Mouse (Mus musculus) midbrain, embryonic 16.5 days (tissue): ENCODE measurements around the gene Lhpp. TPM values are rescaled to one million over a fixed set of nuclear protein-coding genes. Genes with fewer than 3 reads are reported as not detected.

ENCODE experiments used
- ATAC-seq: fragments of 200-750 bp; cut with Nextera tagmentation; 2 replicates; pipeline ENCODE4 v1.8.0; 2017; ENCODE audit warnings: moderate TSS enrichment
- H3K27ac ChIP-seq: fragments of 300-500 bp; sonication (generic); 2 replicates; pipeline ENCODE4 v1.5.1; 2014; ENCODE audit warnings: mild to moderate bottlenecking, low read length, mixed read lengths
- H3K27me3 ChIP-seq: fragments of 300-500 bp; sonication (generic); 2 replicates; pipeline ENCODE4 v1.6.1; 2014; ENCODE audit warnings: low read depth, low read length, mixed read lengths; ENCODE audit not compliant: control insufficient read depth, insufficient read depth
- H3K36me3 ChIP-seq: fragments of 300-500 bp; sonication (generic); 2 replicates; pipeline ENCODE4 v1.6.1; 2014; ENCODE audit warnings: mild to moderate bottlenecking, low read length, moderate library complexity, mixed read lengths; ENCODE audit not compliant: control insufficient read depth, insufficient read depth
- H3K4me1 ChIP-seq: fragments of 300-500 bp; sonication (generic); 2 replicates; pipeline ENCODE4 v1.6.1; 2014; ENCODE audit warnings: mild to moderate bottlenecking, low read length, mixed read lengths; ENCODE audit not compliant: control insufficient read depth, insufficient read depth
- H3K4me2 ChIP-seq: fragments of 300-500 bp; sonication (generic); 2 replicates; pipeline ENCODE4 v1.6.1; 2014; ENCODE audit warnings: mild to moderate bottlenecking, low read length, mixed read lengths
- H3K4me3 ChIP-seq: fragments of 300-500 bp; sonication (generic); 2 replicates; pipeline ENCODE4 v1.5.1; 2014; ENCODE audit warnings: low read depth, mild to moderate bottlenecking, low read length, moderate library complexity, mixed read lengths
- H3K9ac ChIP-seq: fragments of 300-500 bp; sonication (generic); 2 replicates; pipeline ENCODE4 v1.6.1; 2014; ENCODE audit warnings: low read depth, low read length, mixed read lengths
- H3K9me3 ChIP-seq: fragments of 300-500 bp; sonication (generic); replicated peaks from 2 replicates; pipeline ENCODE4 v1.6.1; 2014; ENCODE audit warnings: mild to moderate bottlenecking, low read length, mixed read lengths; ENCODE audit not compliant: control insufficient read depth, poor library complexity, severe bottlenecking
- WGBS: fragments of 180-500 bp; shearing (Covaris S2); extraction: QIAGEN DNeasy Blood & Tissue Kit; methylation state at CpG from one replicate; pipeline ENCODE4 v1.1.7; 2014; 5-methylcytosine and 5-hydroxymethylcytosine counted together
- polyA plus RNA-seq: library from polyadenylated mRNA; unstranded; fragments of >200 nt; fragmentation: Nextera tagmentation; extraction: Ambion mirVana; gene quantifications from 2 replicates; pipeline ENCODE4 v1.2.1, GENCODE M21; 2015

Lhpp gene
- polyA plus RNA-seq, 1 experiment from 2014 or later: 51.3 TPM

DNA sequence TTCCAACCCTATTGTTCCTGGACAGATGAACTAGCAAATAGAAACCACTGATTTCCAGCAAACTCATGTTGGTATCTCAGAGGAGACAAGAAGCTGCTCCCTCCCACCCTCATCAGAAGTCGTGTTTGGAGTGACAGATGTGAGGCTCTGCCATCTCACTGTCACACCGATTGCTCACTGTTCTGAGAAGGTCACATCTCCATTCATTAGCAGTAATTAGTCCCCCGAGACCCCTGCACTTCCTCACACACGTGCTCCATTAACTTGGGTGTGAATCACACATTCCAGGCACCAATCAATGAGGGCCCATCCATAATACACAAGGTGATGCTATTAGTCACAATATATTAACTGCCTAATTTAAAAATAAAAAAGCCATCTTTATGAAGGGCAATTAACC, 15.7 kb downstream of the Lhpp start:
- H3K4me2 ChIP-seq: no peak overlapping the region
- no peak overlapping the region for H3K9ac ChIP-seq
- no peaks in the 10 kb centered on the region for H3K9me3 ChIP-seq
- no peaks in the 10 kb centered on the region for H3K27me3 ChIP-seq
- ATAC-seq: no peak
- no peaks in the 10 kb centered on the region for H3K36me3 ChIP-seq
- no peak overlapping the region for H3K27ac ChIP-seq
- H3K4me3 ChIP-seq: no peak overlapping the region
- WGBS: 48% methylated on average over 4 of the region's 4 CpGs
- H3K4me1 ChIP-seq: 0 out of 2 replicates have a peak, but pooled peaks cover 2% of the 10 kb centered on the region

DNA sequence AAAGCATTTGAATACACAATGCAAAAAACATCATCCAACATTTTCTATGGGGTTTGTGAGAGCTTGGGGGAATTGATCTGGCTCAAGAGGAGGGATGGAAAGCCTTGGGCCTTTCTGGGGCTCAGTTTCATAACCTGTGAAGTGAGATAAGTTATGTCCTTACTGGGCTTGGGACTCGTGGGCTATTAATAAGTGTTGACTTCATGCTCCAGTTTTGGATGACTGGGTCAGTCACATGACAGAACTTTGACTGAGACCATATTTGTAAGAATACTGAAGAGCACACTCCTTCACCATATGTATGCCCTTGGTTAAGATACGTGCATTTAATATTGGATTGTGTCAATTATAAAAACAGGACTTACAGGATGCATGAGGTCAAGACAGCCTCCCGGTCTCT, 17.0 kb downstream of the Lhpp start:
- H3K4me3 ChIP-seq: no peak overlapping the region
- H3K4me2 ChIP-seq: no peak overlapping the region
- no peak for ATAC-seq
- H3K27me3 ChIP-seq: no peaks in the 10 kb centered on the region
- no peak overlapping the region for H3K27ac ChIP-seq
- 94% methylated on average over 3 of the region's 3 CpGs for WGBS
- H3K36me3 ChIP-seq: no peaks in the 10 kb centered on the region
- no peak overlapping the region for H3K9ac ChIP-seq
- 0 out of 2 replicates have a peak, but pooled peaks cover 2% of the 10 kb centered on the region for H3K4me1 ChIP-seq
- H3K9me3 ChIP-seq: no peaks in the 10 kb centered on the region

DNA sequence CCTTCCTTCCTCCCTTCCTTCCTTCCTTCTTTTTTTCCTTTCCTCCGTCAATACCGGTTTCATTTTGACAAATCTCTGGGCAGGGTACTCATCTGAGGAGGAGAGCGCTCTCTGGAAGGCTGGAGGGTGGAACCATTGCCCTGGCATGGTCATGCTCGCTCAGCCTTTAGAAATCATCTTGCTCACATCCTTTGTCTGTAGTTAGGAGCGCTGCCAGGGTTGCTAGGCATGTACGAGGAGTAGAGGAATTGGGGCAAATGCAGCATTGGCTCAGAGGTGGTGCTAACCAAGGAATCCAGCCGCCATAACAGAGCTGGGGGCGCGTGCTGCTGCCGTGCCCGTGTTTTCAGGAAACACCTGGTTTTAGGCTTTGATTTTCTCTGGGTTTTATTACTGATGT, 20.9 kb downstream of the Lhpp start:
- Histone ChIP-seq H3K4me1 (0 out of 2 replicates have a peak, but pooled peaks cover 2% of the 10 kb centered on the region), H3K9ac (no peak overlapping the region), H3K27ac (0 out of 2 replicates have a peak overlapping the region, but pooled peaks have one; percentile 9), H3K27me3 (no peaks in the 10 kb centered on the region; the same call in 1 of the 2 replicates), H3K4me3 (no peak overlapping the region), H3K4me2 (no peak overlapping the region), H3K36me3 (no peaks in the 10 kb centered on the region), H3K9me3 (no peaks in the 10 kb centered on the region)
- WGBS: 64% methylated on average over 11 of the region's 11 CpGs
- no peak; the same call in 1 of the 2 replicates for ATAC-seq

DNA sequence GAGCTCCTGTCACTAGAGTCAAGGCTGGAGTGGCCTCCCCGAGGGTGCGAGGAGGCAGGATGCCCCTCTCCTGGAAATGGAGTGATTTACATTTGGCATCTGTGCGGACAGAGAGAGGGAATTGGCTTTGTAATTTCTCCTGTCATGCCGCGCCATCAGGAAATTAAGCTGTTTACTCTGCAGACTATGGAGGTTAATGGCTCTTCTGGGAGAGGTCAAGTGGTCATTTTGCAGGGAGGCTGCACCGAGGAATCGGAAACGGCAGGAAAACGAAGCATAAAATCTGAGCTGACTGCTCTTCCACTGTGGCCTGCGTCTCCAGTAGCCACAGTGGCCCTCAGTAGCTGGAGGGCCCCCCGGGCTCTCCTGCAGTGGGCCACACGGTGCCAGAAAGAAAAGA, 26.9 kb downstream of the Lhpp start:
- WGBS: 20% methylated on average over 12 of the region's 12 CpGs
- H3K4me3 ChIP-seq: no peak overlapping the region
- no peak overlapping the region for H3K4me2 ChIP-seq
- H3K4me1 ChIP-seq: no peaks in the 10 kb centered on the region
- H3K27ac ChIP-seq: no peak overlapping the region
- H3K9me3 ChIP-seq: no peaks in the 10 kb centered on the region
- H3K9ac ChIP-seq: no peak overlapping the region
- no peaks in the 10 kb centered on the region; the same call in 1 of the 2 replicates for H3K27me3 ChIP-seq
- no peaks in the 10 kb centered on the region for H3K36me3 ChIP-seq
- no peak for ATAC-seq

DNA sequence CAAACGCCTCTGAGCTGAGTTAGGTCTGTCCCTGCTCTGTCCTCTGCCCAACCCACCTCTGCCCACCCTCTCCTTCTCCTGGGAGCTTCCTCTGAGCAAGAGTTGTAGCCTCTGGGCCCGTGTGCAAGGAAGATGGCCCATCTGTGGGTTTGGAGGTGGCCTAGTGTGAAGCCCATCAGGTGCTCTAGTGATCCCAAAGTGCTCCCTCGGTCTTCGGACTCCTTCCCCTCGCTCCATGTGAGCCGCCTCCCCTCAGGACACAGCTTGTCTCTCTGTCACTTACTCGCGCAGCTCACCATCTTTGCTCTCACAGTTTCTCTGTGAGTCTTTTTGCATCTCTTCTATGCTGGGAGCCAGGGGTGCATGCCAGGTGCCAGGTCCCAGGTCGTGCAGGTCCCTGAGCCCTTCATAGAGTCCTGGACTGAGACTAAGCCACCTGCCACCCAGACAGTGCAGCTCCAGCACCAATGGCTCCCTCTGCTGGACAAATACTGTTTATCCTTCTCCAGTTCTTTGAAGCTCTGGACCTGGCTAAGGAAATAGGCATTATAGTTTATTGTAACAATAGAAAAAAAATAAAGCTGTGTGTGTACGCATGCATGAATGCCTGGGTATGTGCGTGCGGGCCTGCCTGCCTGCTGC, 28.1 kb downstream of the Lhpp start:
- H3K4me3 ChIP-seq: no peak overlapping the region
- no peaks in the 10 kb centered on the region for H3K4me1 ChIP-seq
- no peaks in the 10 kb centered on the region for H3K9me3 ChIP-seq
- H3K4me2 ChIP-seq: no peak overlapping the region
- peak; percentile 64; the same call in 1 of the 2 replicates for ATAC-seq
- no peaks in the 10 kb centered on the region for H3K36me3 ChIP-seq
- no peak overlapping the region for H3K27ac ChIP-seq
- H3K27me3 ChIP-seq: no peaks in the 10 kb centered on the region; the same call in 1 of the 2 replicates
- H3K9ac ChIP-seq: no peak overlapping the region
- WGBS: 55% methylated on average over 12 of the region's 12 CpGs

DNA sequence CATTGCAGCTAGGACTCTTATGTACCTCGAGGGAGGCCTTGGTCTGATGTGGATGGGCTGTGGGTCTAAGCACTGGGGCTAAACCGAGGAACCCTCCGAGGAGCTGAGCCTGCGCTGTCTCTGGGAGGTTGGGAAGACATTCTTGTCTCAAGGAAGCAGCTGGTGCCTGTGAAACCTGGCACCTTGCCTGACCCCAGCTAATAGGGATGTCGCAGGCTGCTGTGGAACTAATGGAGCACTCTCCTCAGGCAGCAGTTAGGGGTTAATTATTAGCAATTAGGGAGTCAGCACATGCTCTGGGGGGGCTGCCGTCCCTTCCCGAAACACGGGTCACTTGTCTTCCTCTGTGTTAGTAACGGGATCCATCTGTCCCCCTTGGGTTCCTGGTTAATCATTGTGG, 30.5 kb downstream of the Lhpp start:
- no peaks in the 10 kb centered on the region for H3K4me1 ChIP-seq
- H3K9me3 ChIP-seq: no peaks in the 10 kb centered on the region
- H3K36me3 ChIP-seq: no peaks in the 10 kb centered on the region
- 45% methylated on average over 9 of the region's 9 CpGs for WGBS
- H3K4me3 ChIP-seq: no peak overlapping the region
- H3K27ac ChIP-seq: no peak overlapping the region
- no peak overlapping the region for H3K4me2 ChIP-seq
- H3K9ac ChIP-seq: no peak overlapping the region
- ATAC-seq: no peak
- no peaks in the 10 kb centered on the region for H3K27me3 ChIP-seq

DNA sequence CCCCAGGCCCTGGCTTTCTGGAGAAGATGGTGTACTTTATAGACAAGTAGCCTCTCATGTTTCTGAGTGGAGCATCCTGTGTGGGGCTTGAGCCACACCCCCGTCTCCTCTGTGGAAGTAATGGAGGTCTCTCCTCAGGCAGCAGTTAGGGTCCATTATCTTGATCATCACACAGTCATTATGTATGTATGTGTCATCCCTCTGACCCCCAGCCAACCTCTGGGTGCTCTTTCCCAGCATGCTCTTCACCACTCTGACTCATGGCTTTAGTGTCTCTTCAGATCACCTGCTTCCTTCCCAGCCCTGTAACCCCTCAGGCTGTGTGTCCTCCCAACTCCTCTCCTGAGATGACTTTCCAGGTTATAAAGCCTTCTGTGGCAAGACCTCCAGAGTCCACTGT, 31.2 kb downstream of the Lhpp start:
- Histone ChIP-seq H3K4me1 (no peaks in the 10 kb centered on the region), H3K36me3 (no peaks in the 10 kb centered on the region), H3K27ac (no peak overlapping the region), H3K4me2 (no peak overlapping the region), H3K27me3 (no peaks in the 10 kb centered on the region), H3K9ac (no peak overlapping the region), H3K4me3 (no peak overlapping the region), H3K9me3 (no peaks in the 10 kb centered on the region)
- ATAC-seq: no peak
- WGBS: 100% methylated on average over 1 of the region's 1 CpGs

DNA sequence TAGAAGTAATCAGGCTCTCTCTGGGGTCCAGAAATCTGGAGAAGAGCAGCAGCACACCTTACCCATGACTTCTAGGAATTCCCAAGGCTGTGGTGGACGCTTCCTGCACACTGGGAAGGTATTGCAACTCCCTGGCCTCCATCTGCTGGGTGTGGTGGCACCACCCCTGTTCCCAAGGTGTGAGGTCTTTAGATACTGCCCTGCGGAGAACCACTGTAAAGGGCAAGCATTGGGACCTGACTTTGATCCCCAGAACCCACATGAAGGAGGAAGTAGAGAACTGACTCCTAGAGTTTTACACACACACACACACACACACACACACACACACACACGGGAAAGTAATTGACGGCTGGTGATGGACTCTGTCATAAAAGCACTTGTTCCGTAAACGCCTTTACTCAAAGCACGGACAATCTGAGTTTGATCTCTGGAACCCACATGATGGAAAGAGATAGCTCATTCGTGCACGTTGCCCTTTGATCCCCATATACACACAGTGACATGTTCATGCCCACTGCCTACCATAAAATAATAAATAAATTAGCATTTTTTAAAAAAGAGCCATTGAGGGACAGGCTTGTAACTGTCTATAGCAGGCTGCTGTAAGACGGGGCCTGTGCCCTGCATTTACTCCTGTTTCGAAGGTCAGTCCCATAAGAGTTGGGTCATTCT, 34.3 kb downstream of the Lhpp start:
- Histone ChIP-seq H3K27ac (no peak overlapping the region), H3K4me2 (no peak overlapping the region), H3K9me3 (no peaks in the 10 kb centered on the region), H3K4me1 (no peaks in the 10 kb centered on the region), H3K36me3 (no peaks in the 10 kb centered on the region), H3K27me3 (no peaks in the 10 kb centered on the region), H3K4me3 (no peak overlapping the region), H3K9ac (no peak overlapping the region)
- ATAC-seq: no peak
- 84% methylated on average over 11 of the region's 11 CpGs for WGBS

DNA sequence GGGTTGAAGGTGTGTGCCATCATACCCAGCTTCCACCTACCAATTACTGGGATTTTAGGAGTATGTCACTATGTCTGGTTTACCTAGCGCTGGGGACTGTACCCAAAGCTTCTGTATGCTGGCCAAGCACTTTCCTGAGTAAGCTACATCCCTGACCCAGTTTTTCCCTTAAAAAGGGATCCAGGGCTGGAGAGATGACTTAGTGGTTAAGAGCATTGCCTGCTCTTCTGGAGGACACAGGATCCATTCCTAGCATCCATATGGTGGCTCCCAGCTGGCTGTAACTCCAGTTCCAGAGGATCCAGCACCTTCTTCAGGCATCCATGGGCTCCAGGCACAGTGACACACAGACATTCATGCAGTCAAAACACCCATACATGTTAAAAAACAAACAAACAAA, 36.1 kb downstream of the Lhpp start:
- no peak overlapping the region for H3K4me2 ChIP-seq
- no peak overlapping the region for H3K9ac ChIP-seq
- no peaks in the 10 kb centered on the region for H3K4me1 ChIP-seq
- WGBS: 91% methylated on average over 1 of the region's 1 CpGs
- H3K27ac ChIP-seq: no peak overlapping the region
- ATAC-seq: no peak
- no peaks in the 10 kb centered on the region for H3K36me3 ChIP-seq
- no peaks in the 10 kb centered on the region; the same call in 1 of the 2 replicates for H3K27me3 ChIP-seq
- H3K4me3 ChIP-seq: no peak overlapping the region
- no peaks in the 10 kb centered on the region for H3K9me3 ChIP-seq
